Mouse (Mus musculus) layer of hippocampus, adult 2 months (tissue): Measurements from ENCODE around the gene Gm49336. TPM values are rescaled to one million over a fixed set of nuclear protein-coding genes. Genes with fewer than 3 reads are reported as not detected.

Experiments used
- DNase-seq, 2 experiments: peaks; one replicate each; pipeline ENCODE4 v3.0.0; 2022; ENCODE audit warnings: low spot score in 2 of 2
- H3K27ac ChIP-seq: fragments of 200-600 bp; 2 replicates; pipeline ENCODE4 v1.8.1; 2022
- H3K4me3 ChIP-seq: fragments of 200-600 bp; 2 replicates; pipeline ENCODE4 v1.8.1; 2022; ENCODE audit warnings: mild to moderate bottlenecking
- CTCF ChIP-seq: fragments of 200-600 bp; conservative IDR thresholded peaks from 2 replicates; pipeline ENCODE4 v1.8.1; 2022; ENCODE audit warnings: antibody characterized with exemption, mild to moderate bottlenecking, moderate library complexity
- total RNA-seq, 2 experiments: library from RNA; stranded (reverse); gene quantifications; 2 replicates each; pipeline ENCODE4 v1.2.3; 2021

The Gm49336 gene
- total RNA-seq, 2 experiments from 2014 or later: 70.8 to 73.8 TPM

DNA sequence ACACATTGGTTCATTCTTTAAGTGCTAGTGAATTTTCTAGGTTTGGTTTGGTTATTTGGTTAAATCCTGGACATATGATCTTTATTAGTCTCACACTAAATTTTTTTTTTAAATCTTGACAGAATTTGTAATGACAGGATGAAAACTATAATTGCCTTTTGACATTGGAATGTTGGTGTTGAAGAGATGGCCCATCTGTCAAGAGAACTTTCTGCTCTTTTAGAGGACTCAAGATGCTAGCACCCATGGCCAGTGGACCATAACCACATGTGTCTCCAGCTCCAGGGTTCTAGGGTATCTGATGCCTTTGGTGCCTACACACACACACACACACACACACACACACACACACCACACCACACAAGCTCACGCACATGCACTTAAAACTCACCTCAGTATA is 6.5 kb upstream of the Gm49336 start:
- H3K27ac ChIP-seq: no peak overlapping the region
- no peak for DNase-seq
- no peak for TF ChIP-seq CTCF
- H3K4me3 ChIP-seq: no peak overlapping the region

DNA sequence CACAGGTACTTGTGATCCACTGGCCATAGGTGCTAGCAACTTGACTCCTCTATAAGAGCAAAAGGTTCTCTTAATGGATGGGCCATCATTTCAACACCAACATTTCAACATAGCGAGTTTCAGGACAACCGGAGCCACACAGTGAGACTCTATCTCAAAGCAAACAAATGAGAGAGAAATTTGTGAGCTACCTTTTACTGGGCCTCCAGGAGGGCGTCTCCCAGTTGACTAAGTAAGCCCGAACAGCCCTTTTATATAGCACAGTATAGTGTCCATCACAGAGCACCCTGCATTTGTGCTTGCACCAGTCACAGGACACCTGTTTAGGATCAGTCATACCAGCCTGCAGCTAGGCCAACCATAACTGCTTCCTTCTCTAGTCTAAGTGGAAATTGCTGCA is 5.8 kb upstream of the Gm49336 start:
- TF ChIP-seq CTCF: no peak
- no peak for DNase-seq
- Histone ChIP-seq H3K27ac (no peak overlapping the region), H3K4me3 (no peak overlapping the region)

DNA sequence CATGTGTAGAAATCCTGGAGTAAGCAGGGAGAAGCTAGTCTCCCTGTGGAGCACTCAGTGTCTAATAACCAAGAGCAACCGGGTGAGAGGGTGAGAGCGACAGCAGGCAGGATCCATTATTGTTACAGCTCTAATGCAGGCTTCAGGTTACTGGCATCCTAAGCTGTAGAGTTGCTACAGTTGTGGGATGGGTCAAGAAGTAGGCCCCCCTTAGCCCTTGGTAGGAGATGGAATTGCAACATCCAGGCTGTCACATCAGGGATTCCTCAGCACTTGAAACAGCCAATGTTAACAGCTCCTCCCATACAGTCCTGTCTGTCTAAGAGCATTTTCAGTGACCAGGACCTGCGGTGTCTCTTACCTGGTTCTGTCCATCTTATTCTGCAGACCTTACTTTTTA is 5.0 kb upstream of the Gm49336 start:
- H3K4me3 ChIP-seq: no peak overlapping the region
- DNase-seq: no peak
- no peak overlapping the region for H3K27ac ChIP-seq
- TF ChIP-seq CTCF: 0 out of 2 replicates have a peak, but pooled peaks have one; percentile 3

DNA sequence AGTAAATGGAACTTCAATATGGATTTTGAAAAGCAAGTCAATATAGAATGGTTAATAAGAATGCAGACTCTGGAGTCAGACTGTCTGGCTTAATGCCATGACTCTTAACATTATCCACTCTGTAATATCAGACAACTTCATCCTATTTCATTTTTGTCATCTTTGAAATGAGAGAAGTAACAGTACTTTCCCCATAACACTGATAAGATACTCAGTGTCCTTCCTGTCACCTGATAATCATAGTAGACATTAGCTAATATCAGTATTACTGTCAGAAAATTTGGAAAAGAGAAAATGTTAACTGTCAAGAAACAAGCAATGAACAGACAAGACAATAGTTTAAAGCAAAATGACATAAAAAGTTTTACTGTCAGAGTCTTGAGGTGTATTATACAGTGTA is 3.5 kb upstream of the Gm49336 start:
- DNase-seq: no peak
- H3K27ac ChIP-seq: no peak overlapping the region
- TF ChIP-seq CTCF: no peak
- no peak overlapping the region for H3K4me3 ChIP-seq

DNA sequence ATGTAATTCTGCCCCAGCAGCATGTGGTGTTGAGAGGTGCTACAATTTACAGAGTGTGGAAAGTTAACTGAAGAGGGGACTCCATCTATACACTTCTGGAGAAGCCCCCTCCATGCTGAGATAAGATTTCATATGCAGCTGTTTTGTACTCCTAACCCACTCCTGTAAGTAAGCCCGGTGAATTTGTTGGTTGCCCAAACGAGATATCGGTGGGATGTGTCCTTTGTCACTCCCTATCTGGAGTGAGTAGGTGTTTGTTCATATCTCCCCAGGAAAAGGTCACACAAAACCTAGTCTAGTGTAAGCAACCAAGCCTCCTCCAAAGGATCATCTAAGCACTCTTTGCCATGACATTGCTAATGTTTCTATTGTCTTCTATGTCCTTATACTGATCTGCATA is 2.2 kb upstream of the Gm49336 start:
- Histone ChIP-seq H3K4me3 (no peak overlapping the region), H3K27ac (no peak overlapping the region)
- DNase-seq: no peak
- TF ChIP-seq CTCF: no peak

DNA sequence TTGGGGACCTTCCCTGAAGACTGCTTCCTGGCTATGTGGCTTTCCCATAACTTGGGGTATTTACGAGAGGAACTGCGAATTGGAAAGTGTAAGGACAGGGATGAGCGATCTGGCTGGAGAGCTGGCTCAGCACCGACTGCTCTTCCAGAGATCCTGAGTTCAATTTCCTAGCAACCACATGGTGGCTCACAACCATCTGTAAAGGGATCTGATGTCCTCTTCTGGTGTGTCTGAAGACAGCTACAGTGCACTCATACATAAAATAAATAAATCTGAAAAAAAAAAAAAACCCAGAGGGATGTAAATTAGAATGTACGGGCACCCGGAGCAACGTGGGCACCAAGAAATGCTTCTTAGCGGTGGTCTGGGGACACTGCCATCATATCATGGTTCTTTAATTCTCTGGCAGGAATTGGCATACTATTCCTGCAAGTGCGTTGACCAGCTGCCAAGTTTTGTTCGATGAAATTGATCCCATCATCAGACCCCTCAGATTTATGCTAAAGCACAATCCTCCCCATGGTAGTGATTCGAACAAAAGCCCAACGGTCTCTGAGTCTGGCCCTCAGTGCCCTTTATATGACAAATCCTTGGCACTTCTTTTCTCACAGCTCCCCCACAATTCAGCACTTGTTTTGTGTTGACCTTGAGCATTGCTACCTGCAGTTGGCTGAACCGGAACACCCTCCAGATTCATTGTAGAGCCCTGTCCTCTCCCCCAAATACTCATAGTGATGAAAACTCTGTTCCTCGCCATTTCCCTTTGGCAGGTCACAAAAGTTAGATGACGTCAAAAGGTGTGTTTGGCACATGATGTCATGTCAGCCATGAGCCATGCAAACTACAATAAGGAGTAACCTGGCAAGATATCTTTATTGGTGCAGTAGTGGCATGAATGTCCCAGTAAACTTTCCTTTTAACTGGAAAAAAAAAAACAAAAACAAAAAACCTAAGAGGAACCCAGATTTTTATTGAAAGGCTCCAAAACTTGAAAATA is 995 bp upstream of the Gm49336 start:
- Histone ChIP-seq H3K27ac (peak overlapping the region; percentile 99), H3K4me3 (peak overlapping the region; percentile 100)
- peak; percentile 47 for TF ChIP-seq CTCF
- DNase-seq: peak in 1 of 2 experiments; percentile 16

DNA sequence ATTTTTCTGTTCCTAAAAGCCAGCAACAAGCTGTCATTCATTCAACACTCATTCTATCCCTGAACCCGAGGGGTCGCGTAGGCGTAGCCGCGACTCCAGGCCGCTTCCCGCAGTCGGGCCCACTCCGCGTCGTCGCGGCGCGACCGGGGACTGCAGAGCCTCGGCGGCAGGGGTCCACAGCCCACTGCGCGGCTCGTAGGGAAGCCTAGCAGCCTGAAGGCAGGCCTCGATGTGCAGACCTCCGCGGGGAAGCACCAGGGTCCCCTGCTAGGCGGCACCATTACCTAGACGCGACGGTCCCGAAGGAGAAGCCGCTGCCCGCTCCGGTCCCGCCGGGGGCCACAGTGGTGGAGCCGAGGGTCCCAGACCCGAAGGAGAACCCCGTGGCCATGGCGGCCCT is 428 bp downstream of the Gm49336 start:
- peak; percentile 20 to 47 for DNase-seq
- H3K4me3 ChIP-seq: peak overlapping the region; percentile 100
- TF ChIP-seq CTCF: no peak; the same call in 1 of the 2 replicates
- peak overlapping the region; percentile 95 for H3K27ac ChIP-seq

DNA sequence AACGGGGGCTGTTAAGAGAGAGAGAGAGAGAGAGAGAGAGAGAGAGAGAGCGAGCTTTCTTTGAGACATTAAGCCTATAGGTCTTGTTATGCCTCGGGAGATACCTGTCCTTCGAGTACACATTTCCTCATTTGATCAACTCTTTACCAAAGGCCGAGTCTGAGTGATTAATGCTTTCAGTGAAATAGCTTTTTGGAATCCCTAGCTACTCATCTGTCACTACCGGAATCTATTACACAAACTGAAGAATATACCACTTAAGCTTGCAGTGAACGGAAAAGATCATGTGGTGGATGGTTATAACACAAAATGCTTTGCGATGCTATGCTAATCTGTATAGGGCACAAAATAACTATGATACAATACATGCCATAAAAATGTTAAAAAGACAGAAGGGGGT is 941 bp downstream of the Gm49336 start:
- DNase-seq: no peak
- no peak for TF ChIP-seq CTCF
- H3K27ac ChIP-seq: peak overlapping the region; percentile 95
- peak overlapping the region; percentile 100 for H3K4me3 ChIP-seq

DNA sequence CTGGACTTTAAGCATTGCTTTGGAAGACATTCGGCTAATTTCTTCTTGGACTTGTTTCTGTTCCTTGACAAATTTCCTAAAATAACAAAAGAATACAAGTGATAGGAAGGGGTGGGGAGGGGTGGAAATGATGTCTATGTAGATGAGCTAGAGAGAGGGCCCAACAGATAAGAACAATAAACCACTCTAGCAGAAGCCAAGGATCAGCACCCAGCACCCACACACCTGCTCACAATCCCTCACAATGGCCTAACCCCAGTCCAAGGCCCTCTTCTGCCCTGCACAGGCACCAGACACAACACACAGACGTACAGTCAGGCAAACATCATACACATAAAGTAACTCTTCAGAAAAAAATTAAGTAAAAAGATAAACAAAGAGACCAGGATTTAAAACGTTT is 12.8 kb downstream of the Gm49336 start:
- no peak for TF ChIP-seq CTCF
- Histone ChIP-seq H3K4me3 (no peak overlapping the region), H3K27ac (no peak overlapping the region)
- no peak for DNase-seq

DNA sequence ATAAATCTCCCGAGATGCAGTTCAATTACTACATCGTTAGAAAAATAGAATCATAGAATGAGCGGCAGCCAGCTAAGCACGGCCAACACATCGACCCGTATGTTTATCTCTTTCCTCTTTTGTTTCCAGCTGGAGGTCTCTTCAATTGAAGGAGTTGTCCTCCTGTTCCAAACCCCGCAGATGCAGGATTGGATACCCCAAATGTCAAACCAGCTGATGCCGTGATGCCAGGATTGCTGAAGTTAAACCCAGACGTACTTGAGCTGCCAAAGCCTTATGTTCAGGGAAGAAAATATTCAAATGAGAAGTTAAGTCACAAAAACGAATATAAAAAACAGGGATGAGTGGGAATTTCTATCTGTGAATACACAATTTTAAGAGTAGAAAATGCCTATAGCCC is 31.4 kb downstream of the Gm49336 start:
- TF ChIP-seq CTCF: no peak
- H3K4me3 ChIP-seq: no peak overlapping the region
- no peak overlapping the region for H3K27ac ChIP-seq
- peak; percentile 68 to 73 for DNase-seq

DNA sequence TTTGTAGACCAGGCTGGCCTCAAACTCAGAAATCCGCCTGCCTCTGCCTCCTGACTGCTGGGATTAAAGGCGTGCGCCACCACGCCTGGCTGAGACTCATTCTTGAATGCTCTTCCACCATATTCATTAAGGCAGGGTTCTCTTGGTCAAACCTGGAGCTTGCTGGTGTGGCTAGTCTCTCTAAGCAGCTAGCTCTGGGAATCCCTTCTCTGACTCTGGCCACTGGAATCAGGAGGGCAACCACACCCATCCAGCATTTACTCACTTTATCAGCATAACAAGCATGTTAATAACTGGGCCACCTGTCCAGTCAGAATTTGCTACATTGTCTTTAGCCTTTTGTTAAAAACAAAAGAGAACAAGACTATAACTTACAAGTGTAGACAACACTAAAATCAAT is 33.7 kb downstream of the Gm49336 start:
- Histone ChIP-seq H3K4me3 (no peak overlapping the region), H3K27ac (no peak overlapping the region)
- no peak for TF ChIP-seq CTCF
- no peak for DNase-seq

DNA sequence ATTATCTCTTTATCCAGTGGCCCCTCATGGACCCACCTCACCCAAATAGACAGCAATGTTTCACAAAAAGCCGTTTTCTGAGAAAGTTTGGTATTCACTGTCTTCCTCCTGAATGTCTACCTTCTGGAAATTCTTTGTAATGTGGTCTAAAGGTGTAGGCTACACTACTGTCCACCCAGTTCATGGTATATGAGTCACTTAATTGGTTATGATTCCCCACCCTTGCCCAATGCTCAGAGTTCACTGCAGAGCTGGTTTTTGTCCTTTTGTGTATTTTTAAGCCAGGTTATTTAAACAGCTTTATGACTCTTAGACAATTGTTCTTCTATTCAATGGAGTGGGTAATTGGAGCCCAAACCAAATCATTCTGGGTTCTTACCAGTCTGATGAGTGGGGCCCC is 35.2 kb downstream of the Gm49336 start:
- no peak for DNase-seq
- no peak overlapping the region for H3K27ac ChIP-seq
- H3K4me3 ChIP-seq: no peak overlapping the region
- TF ChIP-seq CTCF: no peak

DNA sequence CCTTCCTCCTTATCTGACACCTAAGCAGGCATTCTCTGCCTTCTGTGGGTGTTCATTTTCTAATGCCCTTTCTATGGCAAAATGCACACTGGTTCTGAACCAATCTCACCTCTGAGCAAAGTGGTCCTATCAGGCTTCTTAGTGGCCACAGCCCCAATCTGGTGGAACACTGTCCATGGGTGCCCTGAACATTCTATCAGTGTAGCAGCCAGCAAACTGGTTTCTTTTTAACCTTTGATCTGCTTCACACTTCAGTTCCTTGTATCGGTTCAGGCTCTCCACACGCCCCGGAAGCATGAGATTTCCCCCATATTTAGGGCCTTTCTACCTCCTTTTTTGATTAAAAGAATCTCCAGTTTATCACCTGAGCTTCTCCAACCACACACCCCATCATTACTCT is 36.3 kb downstream of the Gm49336 start:
- Histone ChIP-seq H3K27ac (no peak overlapping the region), H3K4me3 (no peak overlapping the region)
- no peak for TF ChIP-seq CTCF
- DNase-seq: no peak

DNA sequence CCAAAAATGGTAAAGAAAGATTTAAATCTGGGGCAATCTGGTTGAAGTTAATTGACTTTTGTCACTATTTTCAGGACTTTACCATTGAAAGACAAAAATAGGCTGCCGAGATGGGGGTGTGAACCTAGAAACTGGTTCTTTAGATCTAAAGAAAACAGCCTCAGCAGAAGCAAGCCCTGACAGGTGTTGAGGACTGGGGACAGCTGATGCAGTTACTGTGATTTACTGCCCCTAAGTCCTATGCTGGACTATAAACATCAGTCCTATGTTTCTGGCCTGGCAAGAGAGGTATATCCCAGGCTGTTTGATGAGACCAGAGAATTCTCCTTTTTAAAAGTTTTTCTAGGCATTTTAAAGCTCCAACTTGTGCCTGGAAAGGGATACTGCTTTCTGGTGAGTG is 37.3 kb downstream of the Gm49336 start:
- H3K4me3 ChIP-seq: no peak overlapping the region
- no peak overlapping the region for H3K27ac ChIP-seq
- TF ChIP-seq CTCF: no peak
- DNase-seq: no peak
